Mouse (Mus musculus) c-Kit-positive CD71-positive TER-119-positive erythroid progenitor cells, embryonic 14.5 days (primary cell): ENCODE measurements around the gene Manf.

Experiments used
- DNase-seq: peaks from one replicate; pipeline ENCODE4 v3.0.0-alpha.2; 2013; ENCODE audit warnings: low spot score

The Manf gene

GRCm38 (mm10) chr9:106884996-106885900 lies 6.5 kb downstream of the Manf start:
- DNase-seq = no peak

DNA sequence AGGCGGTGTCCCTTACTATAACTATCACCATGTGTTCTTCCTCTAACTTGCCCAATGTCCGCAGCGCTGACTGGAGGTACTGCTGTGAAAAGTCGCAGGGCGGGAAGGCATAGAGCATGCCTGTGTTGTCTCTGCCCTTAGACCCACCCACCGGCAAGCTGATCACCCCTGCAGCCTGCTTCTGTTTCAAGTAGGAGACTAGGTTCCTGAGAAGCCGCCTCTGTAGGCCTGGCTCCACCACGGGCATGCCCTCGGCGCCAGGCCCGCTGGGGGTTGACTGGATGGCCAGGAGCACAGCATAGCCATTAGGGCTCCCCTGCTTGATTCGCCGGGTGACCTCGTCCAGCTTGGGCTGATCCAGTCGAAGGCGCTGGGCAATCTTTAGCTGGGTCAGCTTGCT lies 7.5 kb downstream of the Manf start:
- DNase-seq = no peak

GRCm38 (mm10) chr9:106883085-106883484 lies 8.7 kb downstream of the Manf start:
- no peak for DNase-seq

GRCm38 (mm10) chr9:106882176-106882575 lies 9.6 kb downstream of the Manf start:
- DNase-seq = no peak

- DNase-seq = no peak
These were observed 10.6 kb downstream of the Manf start for GRCm38 (mm10) chr9:106881071-106881755.

DNA sequence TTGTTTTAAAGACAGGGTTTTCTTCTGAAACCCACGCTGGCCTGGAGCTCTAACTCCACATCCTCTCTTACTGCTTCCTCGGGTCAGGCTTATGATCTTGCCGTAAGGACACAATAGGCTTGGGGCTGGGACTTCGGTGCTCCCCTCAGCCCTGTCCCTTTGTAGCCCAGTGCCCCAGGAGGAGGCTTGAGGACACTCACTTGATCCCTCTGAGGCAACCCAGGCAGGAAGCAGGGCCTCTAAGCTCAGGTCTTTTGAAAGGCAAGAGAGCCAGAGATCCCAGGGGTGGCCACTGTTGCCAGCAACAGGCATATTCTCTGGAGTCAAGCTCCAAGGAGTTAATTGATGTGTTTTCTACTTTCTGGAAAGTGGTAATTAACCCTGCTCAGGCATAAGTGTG lies 12.3 kb downstream of the Manf start:
- no peak for DNase-seq

DNA sequence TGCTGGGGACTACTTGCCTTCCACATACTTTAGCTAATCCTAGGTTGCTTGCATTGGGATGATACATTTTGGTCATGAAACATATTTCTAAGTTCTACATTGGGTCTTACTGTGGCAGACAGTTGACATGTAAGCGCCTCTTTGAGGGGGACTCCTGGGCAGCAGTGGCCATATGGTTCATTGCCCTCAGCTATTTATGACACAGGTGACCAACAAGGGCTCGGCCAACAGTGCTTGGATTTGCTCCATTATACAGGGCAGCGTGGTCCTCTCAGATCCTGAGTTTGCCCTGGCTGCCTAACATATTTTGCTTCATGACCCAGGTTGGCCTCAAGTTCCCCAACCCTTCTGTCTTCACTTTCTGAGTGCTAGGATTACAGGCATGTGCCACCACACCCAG lies 15.1 kb downstream of the Manf start:
- DNase-seq = no peak

DNA sequence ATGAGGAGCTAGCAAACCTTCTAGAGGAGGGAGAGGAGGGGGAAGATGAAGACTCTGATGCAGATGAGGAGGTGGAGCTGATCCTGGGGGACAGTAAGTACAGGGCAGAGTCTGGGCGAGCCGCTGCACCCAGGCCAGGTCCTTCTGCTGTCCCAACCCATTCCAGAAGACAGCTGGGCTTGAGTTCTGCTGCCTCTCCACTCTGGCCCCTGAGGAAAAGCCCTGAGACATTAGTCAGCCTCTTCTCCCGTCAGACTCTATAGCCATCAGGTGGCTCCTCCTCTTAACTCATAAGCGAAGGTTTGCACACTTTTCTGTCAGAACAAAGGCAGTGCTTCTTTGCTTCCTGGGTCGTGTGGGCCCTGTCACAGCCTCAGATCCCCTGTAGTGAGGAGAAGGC lies 17.6 kb downstream of the Manf start:
- no peak for DNase-seq

- DNase-seq = no peak
These were observed 33.7 kb downstream of the Manf start for GRCm38 (mm10) chr9:106858036-106858435.

DNA sequence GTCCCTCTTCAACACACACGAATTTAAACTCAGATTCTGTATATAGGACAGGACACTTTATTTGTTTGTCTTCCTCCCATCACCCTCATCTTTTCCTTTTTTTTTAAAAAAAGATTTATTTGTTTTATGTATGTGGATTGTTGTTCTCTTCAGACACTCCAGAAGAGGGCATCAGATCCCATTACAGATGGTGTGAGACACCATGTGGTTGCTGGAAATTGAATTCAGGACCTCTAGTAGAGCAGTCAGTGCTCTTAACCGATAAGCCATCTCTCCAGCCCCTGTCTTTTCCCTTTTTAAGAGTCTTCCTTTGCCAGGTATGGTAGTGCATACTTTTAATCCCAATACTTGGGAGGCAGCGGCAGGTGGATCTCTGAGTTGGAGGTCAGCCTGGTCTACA lies 35.1 kb downstream of the Manf start:
- DNase-seq = no peak

DNA sequence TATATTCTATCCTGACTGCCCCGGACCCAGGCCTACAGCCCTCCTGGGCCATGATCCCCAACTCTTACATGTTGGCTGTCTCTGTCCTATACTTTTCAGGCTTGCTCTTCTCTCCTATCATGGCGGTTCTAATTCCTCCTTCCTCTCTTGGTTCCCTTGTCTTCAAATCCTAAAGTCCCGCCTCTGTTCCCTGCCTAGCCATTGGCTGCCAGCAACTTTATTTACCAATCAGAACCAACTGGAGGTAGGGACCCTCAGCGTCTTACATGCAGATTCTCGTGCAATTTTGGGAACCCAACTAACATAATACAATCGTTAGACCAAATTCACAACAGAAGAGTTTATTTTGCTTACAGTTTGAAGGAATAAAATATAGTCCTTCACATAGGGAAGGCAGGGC lies 49.0 kb downstream of the Manf start:
- DNase-seq = no peak

GRCm38 (mm10) chr9:106840569-106840968 lies 51.2 kb downstream of the Manf start:
- DNase-seq = no peak

DNA sequence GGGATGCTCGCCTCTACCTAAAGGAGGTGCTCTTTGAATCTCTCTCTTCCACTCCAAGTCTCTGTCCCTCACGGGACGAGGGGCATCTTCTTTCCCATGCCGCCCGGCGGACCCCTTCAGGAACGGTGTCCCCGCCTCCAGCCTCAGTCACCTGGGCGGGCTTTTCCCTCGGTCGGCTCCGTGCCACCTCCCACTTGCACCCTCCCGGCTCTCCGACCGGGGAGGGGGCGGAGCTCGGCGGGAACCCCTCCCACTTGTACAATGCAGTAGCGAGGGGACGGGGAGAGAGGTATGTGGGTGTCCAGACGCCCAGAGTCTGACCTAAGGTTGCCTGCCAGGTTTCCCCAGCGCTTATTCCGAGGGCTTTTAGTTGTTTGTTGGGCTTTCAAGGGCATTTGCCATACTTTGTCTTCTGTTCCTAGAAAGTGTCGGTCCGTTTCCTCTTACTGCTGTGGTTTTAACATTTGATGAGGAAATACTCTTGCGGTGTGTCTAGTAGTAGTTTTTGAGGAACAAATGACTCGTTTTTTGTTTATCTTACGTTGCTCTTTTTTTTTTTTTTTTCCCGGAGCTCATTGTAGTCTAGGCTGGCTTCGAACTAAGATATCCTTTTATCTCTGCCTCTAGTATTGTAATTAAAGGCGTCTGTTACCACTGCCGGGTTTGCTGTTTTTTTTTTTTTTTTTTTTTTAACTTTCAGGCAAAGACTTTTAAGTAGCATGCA lies 69.2 kb downstream of the Manf start:
- DNase-seq = peak; percentile 89

GRCm38 (mm10) chr9:106821618-106822380 lies 70.0 kb downstream of the Manf start, which contains the start of gene Dcaf1:
TSS of gene Dcaf1 (plus strand) at chr9:106821874.
- DNase-seq = peak; percentile 98

DNA sequence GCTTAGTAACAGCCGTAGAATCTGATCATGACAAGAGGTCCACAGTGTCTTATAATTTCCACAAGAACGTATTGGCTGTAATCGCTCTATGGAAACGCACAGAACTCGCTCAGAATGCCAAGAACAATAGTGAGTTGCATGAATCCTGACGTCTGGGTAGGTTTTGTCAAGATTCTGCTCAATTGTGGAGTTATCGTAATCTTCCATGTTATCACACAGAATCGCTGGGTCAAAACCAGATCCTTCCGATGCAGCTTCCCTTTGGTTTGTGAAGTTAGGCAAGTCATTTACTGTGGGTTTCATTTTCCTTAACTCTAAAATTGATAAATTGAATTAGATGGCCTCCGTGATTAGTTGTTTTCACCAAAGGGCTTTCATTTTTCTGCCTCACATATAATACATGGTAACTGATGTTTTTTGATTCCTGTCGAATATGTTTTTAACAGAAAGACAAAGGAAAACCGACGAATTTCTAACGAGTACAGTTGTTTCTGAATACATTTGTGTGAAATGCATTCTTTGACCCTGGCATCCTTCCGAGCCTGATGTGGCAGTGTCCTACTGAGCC lies 70.6 kb downstream of the Manf start:
- DNase-seq = no peak

GRCm38 (mm10) chr9:106819201-106819600 lies 72.6 kb downstream of the Manf start:
- DNase-seq = no peak

DNA sequence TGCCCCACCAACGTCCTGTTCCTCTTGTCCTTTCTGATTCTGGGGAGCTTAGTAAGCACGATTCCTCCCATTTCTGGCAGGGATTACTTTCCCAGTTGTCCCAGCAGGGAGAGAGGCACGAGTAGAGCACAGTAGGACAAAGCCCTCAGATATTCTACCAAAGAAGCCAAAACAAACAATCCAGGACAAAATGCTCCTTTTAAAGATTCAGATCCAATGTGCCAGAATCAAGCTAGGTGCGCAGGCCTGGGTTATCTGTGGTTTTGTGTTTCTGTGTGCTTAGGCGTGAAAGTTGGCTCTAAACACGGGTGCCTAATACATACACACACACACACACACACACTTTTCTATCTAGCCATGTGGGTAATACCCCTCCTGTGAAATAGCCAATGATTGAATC lies 73.6 kb downstream of the Manf start:
- DNase-seq = no peak

DNA sequence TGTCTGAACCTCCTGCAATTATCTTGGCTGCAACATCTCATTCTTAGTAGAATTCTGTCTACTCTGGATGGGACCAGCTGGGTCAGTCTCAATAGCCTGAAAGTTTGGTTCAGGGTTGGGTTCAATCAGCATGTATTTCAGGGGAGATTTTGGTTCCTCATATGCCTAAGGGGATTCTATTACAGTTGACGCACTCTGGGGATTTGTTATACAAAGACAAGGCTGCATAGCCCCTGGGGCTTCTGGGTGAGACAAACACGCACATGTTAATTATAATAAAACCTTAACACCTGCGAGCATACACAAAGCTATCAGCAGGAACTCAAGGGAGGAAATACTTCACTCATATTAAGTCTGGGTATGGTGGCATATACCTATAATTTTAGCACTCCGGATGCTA lies 85.3 kb downstream of the Manf start:
- DNase-seq = no peak

GRCm38 (mm10) chr9:106790831-106791230 lies 100.9 kb downstream of the Manf start:
- no peak for DNase-seq

GRCm38 (mm10) chr9:106789363-106789762 lies 102.4 kb downstream of the Manf start:
- no peak for DNase-seq

DNA sequence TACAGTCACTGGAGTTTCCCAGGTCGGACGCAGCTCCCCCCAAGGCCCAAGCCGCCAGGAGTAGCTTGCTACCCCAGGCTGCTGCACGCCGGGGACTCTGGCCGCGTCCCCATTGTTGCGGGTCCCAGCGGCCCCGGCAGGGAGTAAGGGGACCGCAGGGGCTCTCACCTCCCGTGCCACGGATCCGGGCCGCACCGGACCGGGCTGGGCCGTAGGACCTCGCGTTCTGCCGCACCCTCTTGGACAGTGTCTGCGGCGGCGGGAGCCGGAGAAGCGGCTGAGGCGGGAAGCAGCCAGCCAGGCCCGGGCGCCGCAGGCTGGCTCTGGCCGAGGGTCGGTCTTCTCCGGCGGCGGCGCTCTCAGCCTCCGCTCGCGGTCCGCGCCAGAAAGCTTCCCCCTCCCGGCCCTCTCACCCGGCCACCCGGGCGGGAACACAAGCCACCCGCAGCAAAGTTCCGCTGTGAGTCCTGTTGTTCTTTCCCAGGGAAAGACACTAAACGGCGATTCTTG lies 102.9 kb downstream of the Manf start, which contains the start of gene Rad54l2:
Gene Rad54l2, minus strand, starts transcription at position 383 of the 510 bp plus-strand sequence.
- peak; percentile 76 for DNase-seq
